Mouse (Mus musculus): Measurements from ENCODE around the gene Abracl.

Gene Abracl

DNA sequence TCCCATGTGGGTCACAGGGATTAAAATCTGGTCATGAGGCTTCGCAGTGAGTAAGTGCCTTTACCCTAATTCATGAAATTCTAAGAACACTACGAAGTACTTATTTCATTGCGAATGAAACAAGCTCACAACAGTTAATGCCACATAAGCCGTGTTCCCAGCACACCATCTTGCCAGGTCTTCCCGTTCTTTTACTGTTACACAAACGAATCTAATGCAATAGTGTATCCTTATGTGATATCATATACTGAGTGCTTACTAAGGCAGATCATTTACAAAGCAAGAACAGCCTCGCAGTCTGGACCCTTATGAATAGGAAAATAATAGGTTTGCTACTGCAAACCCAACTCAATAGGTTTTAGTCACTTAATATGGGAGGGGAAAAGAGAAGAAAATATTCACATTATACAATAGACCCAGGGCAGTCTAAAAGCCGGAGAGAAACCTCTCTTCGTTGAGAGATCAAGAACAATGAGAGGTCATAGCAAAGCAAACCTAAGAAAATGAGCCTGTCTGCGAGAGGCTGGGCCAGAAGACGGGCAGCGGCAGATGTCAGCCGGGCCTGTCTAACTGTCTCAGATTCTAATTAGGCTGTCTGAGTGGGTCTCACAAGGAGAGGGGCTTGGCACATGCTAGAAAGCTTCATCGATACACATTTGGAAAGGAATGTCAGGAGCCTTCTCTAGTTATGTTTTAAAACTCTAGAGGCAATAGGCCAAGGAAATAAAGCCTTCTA, 1.3 kb downstream of the Abracl start:
- no peak for DNase-seq

DNA sequence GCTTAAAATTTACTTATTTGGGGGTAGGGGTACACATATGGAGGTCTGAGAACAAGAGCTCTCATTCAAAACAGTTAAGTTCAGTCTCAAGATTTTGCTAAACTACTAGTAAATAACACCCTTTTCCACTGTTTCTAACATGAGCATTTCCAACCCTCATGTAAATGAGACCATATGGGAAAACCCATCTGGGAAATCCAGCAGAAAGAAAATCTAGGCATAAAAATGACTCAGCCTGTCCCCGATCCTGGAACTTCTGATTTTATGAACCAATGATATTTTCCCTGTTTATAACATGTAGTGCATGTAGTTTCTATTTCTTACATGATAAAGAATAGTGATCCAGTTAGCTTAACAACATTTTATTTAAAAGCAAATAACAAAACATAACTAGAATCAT, 2.2 kb downstream of the Abracl start:
- no peak for DNase-seq

DNA sequence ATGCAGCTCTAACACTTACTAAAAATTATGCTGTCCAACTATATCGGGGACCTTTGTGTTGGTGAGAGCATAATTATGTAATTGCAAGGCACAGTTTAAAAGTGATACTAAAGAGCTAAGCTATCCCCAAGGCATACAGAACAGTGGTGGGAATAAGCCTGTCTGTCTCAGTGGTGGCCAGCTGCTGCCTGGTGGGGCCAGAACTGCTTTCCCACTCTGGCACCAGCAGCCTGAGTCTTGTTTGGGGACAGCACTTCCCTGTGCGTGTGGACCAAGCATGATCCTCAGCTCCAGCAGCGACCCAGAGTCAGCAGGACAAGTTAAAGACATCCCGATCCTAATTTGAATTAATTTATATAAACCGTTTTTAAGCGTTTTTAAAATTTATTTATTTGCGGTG, 2.6 kb downstream of the Abracl start:
- DNase-seq: peak in 1 of 2 experiments; percentile 26

GRCm38 (mm10) chr10:18011761-18012160, 11.3 kb downstream of the Abracl start:
- no peak for DNase-seq

DNA sequence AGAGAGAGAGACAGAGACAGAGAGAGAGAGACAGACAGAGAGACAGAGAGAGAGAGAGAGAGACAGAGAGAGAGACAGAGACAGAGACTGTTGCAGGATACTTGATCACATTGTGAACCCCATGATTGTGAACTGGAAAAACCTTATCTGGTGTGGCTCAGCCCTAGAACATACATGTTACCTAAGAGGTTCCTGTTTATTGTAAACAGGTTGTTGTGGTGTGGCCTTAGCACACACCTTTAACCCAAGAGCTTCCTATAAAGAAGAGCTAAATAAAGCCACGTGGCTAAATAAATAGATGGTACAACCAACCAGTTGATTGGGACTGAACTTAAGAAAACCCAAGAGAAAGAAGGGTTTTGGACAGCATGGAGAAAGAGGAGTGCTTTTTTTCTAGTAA, 13.3 kb downstream of the Abracl start:
- DNase-seq: no peak

GRCm38 (mm10) chr10:18008118-18008517, 15.0 kb downstream of the Abracl start:
- no peak for DNase-seq

- DNase-seq: no peak
Measured at GRCm38 (mm10) chr10:18007243-18007642, 15.8 kb downstream of the Abracl start.

DNA sequence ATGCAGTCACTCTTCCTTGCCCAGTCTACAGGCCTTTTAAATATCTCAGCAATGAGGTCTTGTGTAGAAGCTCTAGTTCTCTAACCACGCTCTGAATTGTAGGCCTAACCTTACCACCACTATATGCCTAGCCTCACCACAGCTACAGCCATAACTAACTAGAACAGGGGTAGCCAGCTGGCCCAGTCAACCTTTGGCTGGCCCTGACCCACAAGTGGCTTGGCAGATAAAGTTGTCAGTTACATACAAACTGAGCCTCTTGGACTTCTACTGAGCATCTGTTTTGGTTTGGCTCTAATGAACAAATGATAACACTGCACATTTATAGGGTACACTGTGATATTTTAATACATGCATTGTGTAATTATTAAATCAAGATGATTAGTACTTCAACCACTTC, 16.3 kb downstream of the Abracl start:
- peak in 1 of 2 experiments; percentile 30 for DNase-seq

GRCm38 (mm10) chr10:18005136-18005955, 17.7 kb downstream of the Abracl start:
- DNase-seq: no peak

GRCm38 (mm10) chr10:18003966-18004637, 19.0 kb downstream of the Abracl start:
- DNase-seq: peak; percentile 33 to 71

DNA sequence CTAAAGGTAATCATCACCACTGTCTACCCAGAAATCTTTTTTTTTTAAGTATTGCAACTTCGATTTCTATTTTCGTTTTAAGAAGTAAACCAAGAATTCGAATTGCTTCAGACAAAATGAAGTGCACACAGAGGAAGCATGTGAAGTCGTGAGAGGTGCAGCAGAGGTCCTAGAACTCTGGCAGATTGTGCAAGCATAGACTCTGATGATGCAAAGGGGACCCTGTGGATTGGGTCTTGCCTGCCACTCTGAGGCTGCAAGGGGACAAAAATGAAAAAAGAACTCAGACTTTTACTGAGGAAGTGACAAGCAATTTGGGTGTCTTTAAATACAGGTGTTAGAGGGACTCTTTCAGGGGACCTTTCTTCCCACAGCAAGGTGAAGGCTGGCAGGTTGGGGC, 32.5 kb downstream of the Abracl start:
- no peak for DNase-seq

- DNase-seq: no peak
Measured at GRCm38 (mm10) chr10:17989136-17989535, 34.0 kb downstream of the Abracl start.

DNA sequence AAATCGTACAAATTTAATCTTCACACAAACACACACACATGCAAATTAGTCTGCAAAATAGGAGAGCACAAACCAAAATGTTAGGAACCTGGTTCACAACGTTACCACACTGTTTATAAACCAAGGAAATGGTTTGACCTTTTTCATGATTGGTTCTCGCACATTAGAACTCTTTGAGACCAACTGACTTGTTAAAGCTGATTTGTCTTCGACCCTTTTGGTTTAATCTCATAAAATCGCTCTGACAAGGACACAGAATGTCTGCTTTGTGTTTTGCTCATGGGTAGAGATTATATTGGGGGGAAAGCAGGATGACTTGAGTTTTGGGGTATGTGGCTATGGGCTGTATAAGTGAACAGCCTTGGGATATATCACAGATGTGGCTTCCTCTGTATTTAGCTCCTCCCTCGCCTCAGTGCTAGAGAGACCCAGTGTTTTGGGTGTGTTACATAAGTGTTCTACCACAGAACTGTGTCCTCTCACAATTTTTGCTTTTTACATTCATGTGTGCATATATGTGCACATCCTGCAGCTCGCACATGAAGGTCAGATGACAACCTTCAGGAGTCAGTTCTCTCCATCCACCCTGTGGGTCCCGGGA, 35.2 kb downstream of the Abracl start:
- DNase-seq: no peak

- DNase-seq: no peak
Measured at GRCm38 (mm10) chr10:17983313-17983712, 39.8 kb downstream of the Abracl start.

DNA sequence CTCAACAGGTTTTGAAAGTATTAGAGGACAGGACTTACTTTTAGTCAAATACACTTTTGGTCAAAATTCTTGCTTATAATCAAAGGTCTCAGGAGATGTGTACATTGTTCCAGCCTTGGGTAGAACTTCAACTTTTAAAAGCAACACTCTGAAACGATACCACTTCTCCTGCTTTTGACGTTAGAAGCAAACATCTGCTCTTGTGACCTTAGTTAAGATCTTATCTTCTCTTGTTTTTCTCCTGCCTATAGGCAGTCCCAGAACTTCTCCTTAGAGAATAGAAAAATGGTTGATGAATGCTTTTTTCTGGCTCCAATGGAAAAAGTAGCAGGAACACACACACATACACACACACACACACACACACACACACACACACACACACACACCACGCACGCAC, 57.0 kb downstream of the Abracl start:
- no peak for DNase-seq

Measured in lung, postnatal 4 days (tissue).